Mouse (Mus musculus) embryonic facial prominence, embryonic 14.5 days (tissue): Measurements from ENCODE around the gene 1700021F07Rik. TPM values are rescaled to one million over a fixed set of nuclear protein-coding genes. Genes with fewer than 3 reads are reported as not detected.

ENCODE experiments used
- ATAC-seq: fragments of 200-750 bp; cut with Nextera tagmentation; 2 replicates; pipeline ENCODE4 v1.8.0; 2017; ENCODE audit warnings: low read depth, moderate number of reproducible peaks, moderate TSS enrichment
- DNase-seq: peaks from one replicate; pipeline ENCODE4 v3.0.0-alpha.2; 2015; ENCODE audit warnings: low spot score
- H3K27ac ChIP-seq: fragments of 300-500 bp; sonication (generic); replicated peaks from 2 replicates; pipeline ENCODE4 v1.5.1; 2014; ENCODE audit warnings: low read depth, mild to moderate bottlenecking, low read length, moderate library complexity
- H3K27me3 ChIP-seq: fragments of 300-500 bp; sonication (generic); replicated peaks from 2 replicates; pipeline ENCODE4 v1.6.1; 2014; ENCODE audit warnings: low read length; ENCODE audit not compliant: control insufficient read depth, insufficient read depth
- H3K36me3 ChIP-seq: fragments of 300-500 bp; sonication (generic); 2 replicates; pipeline ENCODE4 v1.6.1; 2014; ENCODE audit warnings: low read length, mixed read lengths; ENCODE audit not compliant: control insufficient read depth, insufficient read depth
- H3K4me1 ChIP-seq: fragments of 300-500 bp; sonication (generic); 2 replicates; pipeline ENCODE4 v1.6.1; 2014; ENCODE audit warnings: antibody characterized with exemption, low read length; ENCODE audit not compliant: control insufficient read depth, insufficient read depth
- H3K4me2 ChIP-seq: fragments of 300-500 bp; sonication (generic); 2 replicates; pipeline ENCODE4 v1.6.1; 2014; ENCODE audit warnings: low read depth, mild to moderate bottlenecking, low read length, moderate library complexity, mixed read lengths
- H3K4me3 ChIP-seq: fragments of 300-500 bp; sonication (generic); 2 replicates; pipeline ENCODE4 v1.5.1; 2014; ENCODE audit warnings: low read depth, mild to moderate bottlenecking, low read length
- H3K9ac ChIP-seq: fragments of 300-500 bp; sonication (generic); 2 replicates; pipeline ENCODE4 v1.6.1; 2014; ENCODE audit warnings: low read depth, mild to moderate bottlenecking, low read length, moderate library complexity, mixed read lengths
- H3K9me3 ChIP-seq: fragments of 300-500 bp; sonication (generic); 2 replicates; pipeline ENCODE4 v1.6.1; 2016; ENCODE audit warnings: low read length; ENCODE audit not compliant: control insufficient read depth
- WGBS: fragments of 180-500 bp; shearing (Covaris S2); extraction: QIAGEN DNeasy Blood & Tissue Kit; methylation state at CpG from one replicate; pipeline ENCODE4 v1.1.7; 2014; 5-methylcytosine and 5-hydroxymethylcytosine counted together
- polyA plus RNA-seq: library from polyadenylated mRNA; unstranded; fragments of >200 nt; fragmentation: Nextera tagmentation; extraction: Ambion mirVana; gene quantifications from 2 replicates; pipeline ENCODE4 v1.2.1, GENCODE M21; 2014

Gene 1700021F07Rik
- not detected in 2 replicates for polyA plus RNA-seq

- H3K4me3 ChIP-seq = no peak within 1 kb of the TSS
- no peak within 1 kb of the TSS for H3K27ac ChIP-seq
- H3K4me1 ChIP-seq = peaks cover under 1% of the 10 kb centered on the region; the same call in 1 of the 2 replicates
- no peaks in the 10 kb centered on the region for H3K9me3 ChIP-seq
- no peak within 1 kb of the TSS for H3K9ac ChIP-seq
- H3K27me3 ChIP-seq = no peaks in the 10 kb centered on the region
- WGBS = 93% methylated on average over 18 of the region's 18 CpGs
- ATAC-seq = no peak
- H3K4me2 ChIP-seq = no peak within 1 kb of the TSS
- no peak for DNase-seq
- no peaks in the 10 kb centered on the region for H3K36me3 ChIP-seq
Measured at GRCm38 (mm10) chr2:173522376-173522775, at the start of gene 1700021F07Rik. Gene 1700021F07Rik, plus strand, starts transcription at chr2:173522586.

DNA sequence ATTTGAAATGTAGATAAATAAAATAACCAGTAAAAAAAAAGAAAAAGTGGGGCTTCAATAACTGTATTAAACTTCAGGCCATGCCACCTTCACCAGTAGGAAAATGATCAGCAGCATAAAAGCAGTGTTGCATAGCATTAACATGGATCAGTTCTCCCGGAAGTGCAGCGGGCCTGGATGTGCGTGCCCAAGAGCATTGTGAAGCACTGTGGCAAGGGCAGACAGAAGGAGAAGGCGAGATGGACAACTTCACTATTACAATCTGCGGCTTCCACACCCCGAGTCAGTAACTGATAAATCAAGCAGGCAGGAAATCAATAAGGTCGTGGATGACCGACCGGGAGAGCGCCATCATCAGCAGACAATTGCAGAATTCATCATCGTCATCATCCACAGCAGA, 49.2 kb upstream of the 1700021F07Rik start:
- Histone ChIP-seq H3K9ac (no peak overlapping the region), H3K27me3 (no peaks in the 10 kb centered on the region), H3K36me3 (no peaks in the 10 kb centered on the region), H3K4me3 (no peak overlapping the region), H3K27ac (no peak overlapping the region), H3K4me1 (no peaks in the 10 kb centered on the region), H3K9me3 (no peaks in the 10 kb centered on the region), H3K4me2 (no peak overlapping the region)
- DNase-seq (no peak), ATAC-seq (no peak)
- 65% methylated on average over 8 of the region's 11 CpGs for WGBS

DNA sequence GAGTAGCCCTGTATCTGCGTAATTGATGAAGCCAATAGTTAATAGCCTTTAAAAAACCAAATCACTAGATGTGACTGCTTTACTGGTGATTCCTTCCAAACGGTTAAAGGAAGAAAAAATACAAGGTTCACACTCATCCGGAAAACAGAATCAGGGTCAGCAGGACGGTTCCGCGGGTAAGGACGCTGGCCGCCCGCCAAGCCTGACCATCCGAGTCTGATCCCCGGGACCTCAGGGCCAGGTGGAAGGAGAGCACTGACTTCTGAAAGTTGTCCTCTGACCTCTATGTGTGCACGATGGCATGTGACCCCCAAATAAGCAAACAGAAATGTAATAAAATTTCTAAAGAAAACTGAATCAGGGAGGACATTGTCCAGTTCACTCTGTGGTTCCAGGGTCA, 43.3 kb upstream of the 1700021F07Rik start:
- H3K4me2 ChIP-seq = no peak overlapping the region
- no peak overlapping the region for H3K4me3 ChIP-seq
- H3K36me3 ChIP-seq = no peaks in the 10 kb centered on the region
- no peaks in the 10 kb centered on the region for H3K9me3 ChIP-seq
- H3K27ac ChIP-seq = no peak overlapping the region
- H3K4me1 ChIP-seq = no peaks in the 10 kb centered on the region
- ATAC-seq (no peak), DNase-seq (no peak)
- no peak overlapping the region for H3K9ac ChIP-seq
- WGBS = 85% methylated on average over 12 of the region's 12 CpGs
- H3K27me3 ChIP-seq = no peaks in the 10 kb centered on the region

DNA sequence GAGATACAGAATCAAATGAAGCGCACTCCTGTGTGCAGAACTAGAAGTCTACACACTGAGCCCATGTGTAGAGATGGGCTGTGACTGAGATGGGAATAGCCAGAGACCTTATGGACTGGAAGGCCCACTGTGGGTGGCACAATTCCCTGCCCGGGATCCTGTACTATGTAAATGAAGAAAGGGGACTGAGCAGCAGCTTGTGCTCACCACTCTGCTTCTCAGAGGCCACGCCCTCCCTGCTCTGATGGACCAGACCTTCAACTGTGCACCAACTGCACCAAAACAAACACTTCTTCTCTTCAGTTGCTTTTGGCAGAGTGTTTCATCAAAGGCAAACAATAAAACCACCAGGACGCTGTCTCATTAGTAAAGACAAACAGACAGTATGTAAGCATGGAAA, 37.9 kb upstream of the 1700021F07Rik start:
- H3K36me3 ChIP-seq = no peaks in the 10 kb centered on the region
- H3K4me1 ChIP-seq = no peaks in the 10 kb centered on the region
- no peak for ATAC-seq
- H3K4me3 ChIP-seq = no peak overlapping the region
- no peaks in the 10 kb centered on the region for H3K9me3 ChIP-seq
- no peak for DNase-seq
- no peak overlapping the region for H3K4me2 ChIP-seq
- 82% methylated on average over 4 of the region's 4 CpGs for WGBS
- H3K27ac ChIP-seq = no peak overlapping the region
- no peak overlapping the region for H3K9ac ChIP-seq
- H3K27me3 ChIP-seq = no peaks in the 10 kb centered on the region

DNA sequence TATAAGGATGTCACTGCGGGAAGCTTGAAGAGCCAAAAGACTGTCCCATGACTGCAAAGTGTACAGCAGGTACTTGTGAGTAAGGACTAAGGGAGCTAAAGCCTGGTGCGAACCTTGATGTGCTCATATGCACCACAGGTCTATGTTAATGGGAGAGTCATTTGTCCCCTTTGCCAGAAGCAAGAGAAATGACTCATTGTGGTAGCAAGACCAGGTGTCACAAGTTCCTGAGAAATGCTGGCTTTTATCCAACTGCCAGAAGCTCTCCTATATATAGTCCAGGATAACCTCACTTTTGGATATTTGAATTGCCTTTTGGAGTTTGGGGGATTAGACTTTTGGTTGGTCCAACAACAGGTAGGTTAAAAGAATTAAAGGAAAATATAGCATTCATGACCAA, 22.8 kb upstream of the 1700021F07Rik start:
- no peaks in the 10 kb centered on the region for H3K4me1 ChIP-seq
- DNase-seq = no peak
- no peak overlapping the region for H3K4me3 ChIP-seq
- peaks cover 13% of the 10 kb centered on the region; the same call in 1 of the 2 replicates for H3K9me3 ChIP-seq
- H3K4me2 ChIP-seq = no peak overlapping the region
- no peak for ATAC-seq
- 93% methylated on average over 2 of the region's 2 CpGs for WGBS
- no peak overlapping the region for H3K27ac ChIP-seq
- H3K36me3 ChIP-seq = no peaks in the 10 kb centered on the region
- no peak overlapping the region for H3K9ac ChIP-seq
- no peaks in the 10 kb centered on the region for H3K27me3 ChIP-seq

GRCm38 (mm10) chr2:173513977-173514376, 8.4 kb upstream of the 1700021F07Rik start:
- no peak overlapping the region for H3K4me3 ChIP-seq
- no peak overlapping the region for H3K27ac ChIP-seq
- ATAC-seq (no peak), DNase-seq (no peak)
- no peak overlapping the region for H3K4me2 ChIP-seq
- WGBS = 79% methylated on average over 6 of the region's 6 CpGs
- no peak overlapping the region for H3K9ac ChIP-seq
- no peaks in the 10 kb centered on the region for H3K27me3 ChIP-seq
- peaks cover 5% of the 10 kb centered on the region; the same call in 1 of the 2 replicates for H3K9me3 ChIP-seq
- no peaks in the 10 kb centered on the region for H3K36me3 ChIP-seq
- H3K4me1 ChIP-seq = peaks cover 4% of the 10 kb centered on the region; the same call in 1 of the 2 replicates

DNA sequence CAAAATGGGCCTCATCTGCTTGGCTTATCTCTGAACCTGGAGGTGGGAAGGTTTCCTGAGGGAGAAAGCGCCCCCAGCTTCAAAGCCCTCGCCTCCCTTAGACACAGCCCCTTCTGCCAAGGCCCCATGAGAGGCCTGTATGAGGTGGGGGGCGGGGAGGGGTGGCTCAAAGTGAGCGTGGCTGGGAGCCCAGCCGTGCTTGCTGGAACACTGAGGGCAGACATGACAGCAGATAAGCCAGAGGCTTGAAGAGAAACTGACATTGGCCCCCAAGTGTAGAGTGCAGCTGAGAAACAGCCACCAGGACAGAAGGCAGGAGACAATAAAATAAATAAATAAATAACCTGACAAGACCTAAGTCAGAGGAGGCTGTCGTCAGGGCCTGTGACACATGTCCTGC, 7.2 kb upstream of the 1700021F07Rik start:
- H3K9ac ChIP-seq = no peak overlapping the region
- no peaks in the 10 kb centered on the region for H3K36me3 ChIP-seq
- peaks cover 4% of the 10 kb centered on the region; the same call in 1 of the 2 replicates for H3K4me1 ChIP-seq
- H3K27me3 ChIP-seq = no peaks in the 10 kb centered on the region
- H3K4me2 ChIP-seq = no peak overlapping the region
- peaks cover 5% of the 10 kb centered on the region; the same call in 1 of the 2 replicates for H3K9me3 ChIP-seq
- no peak for DNase-seq
- ATAC-seq = no peak; the same call in 1 of the 2 replicates
- H3K27ac ChIP-seq = no peak overlapping the region
- 58% methylated on average over 6 of the region's 6 CpGs for WGBS
- no peak overlapping the region for H3K4me3 ChIP-seq

DNA sequence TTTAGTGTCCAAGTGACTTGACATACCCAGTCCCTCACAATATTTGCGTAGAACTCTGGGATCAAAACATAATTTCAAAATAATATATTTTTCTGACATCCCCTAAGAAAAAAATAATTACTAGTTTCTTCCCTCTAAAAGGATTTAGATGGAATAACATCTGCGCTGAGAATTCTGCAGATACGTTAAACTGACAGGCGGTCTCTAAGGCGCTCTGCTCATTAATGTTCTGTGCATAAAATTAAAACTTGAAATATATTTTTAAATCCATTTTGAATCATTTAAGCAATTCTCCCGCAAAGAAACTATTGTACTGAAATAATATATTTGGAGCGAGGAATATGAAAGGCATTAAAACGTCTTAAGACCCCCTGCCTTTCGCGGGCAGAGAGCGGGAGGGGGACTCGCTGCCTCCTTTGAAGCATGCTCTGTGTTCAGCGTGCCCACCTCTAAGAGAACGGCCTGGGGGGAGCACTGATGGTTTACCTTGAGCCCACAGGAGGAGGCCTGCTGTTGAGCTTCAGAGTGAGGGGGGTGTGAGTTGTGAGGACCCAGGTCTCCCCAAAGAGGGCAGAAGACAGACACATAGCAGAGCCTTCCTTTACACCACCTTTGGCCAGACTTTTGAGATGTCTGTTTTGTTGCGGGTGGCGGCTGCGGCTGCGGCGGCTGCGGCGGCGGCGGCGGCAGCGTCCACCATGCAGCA, 6.1 kb upstream of the 1700021F07Rik start:
- WGBS = 80% methylated on average over 25 of the region's 25 CpGs

GRCm38 (mm10) chr2:173528493-173528892, 6.1 kb downstream of the 1700021F07Rik start:
- H3K4me2 ChIP-seq = no peak overlapping the region
- no peak overlapping the region for H3K9ac ChIP-seq
- WGBS = 77% methylated on average over 3 of the region's 3 CpGs
- H3K4me3 ChIP-seq = no peak overlapping the region
- ATAC-seq (no peak), DNase-seq (no peak)
- H3K9me3 ChIP-seq = no peaks in the 10 kb centered on the region
- H3K4me1 ChIP-seq = peaks cover 16% of the 10 kb centered on the region
- H3K27me3 ChIP-seq = no peaks in the 10 kb centered on the region
- H3K27ac ChIP-seq = no peak overlapping the region
- no peaks in the 10 kb centered on the region for H3K36me3 ChIP-seq

More for the DNA sequence above, 6.1 kb upstream of the 1700021F07Rik start:
- no peaks in the 10 kb centered on the region for H3K27me3 ChIP-seq
- peaks cover 4% of the 10 kb centered on the region; the same call in 1 of the 2 replicates for H3K4me1 ChIP-seq
- no peak overlapping the region for H3K4me2 ChIP-seq
- H3K36me3 ChIP-seq = no peaks in the 10 kb centered on the region
- no peak overlapping the region for H3K4me3 ChIP-seq
- DNase-seq (no peak), ATAC-seq (no peak)
- no peak overlapping the region; the same call in 1 of the 2 replicates for H3K27ac ChIP-seq
- no peak overlapping the region for H3K9ac ChIP-seq
- no peaks in the 10 kb centered on the region for H3K9me3 ChIP-seq
